Mouse (Mus musculus) kidney, adult 9 months (tissue): ENCODE data around the gene Kcnq1.

ENCODE experiments used
- DNase-seq: peaks from one replicate; pipeline ENCODE4 v3.0.0; 2022

Gene Kcnq1

GRCm38 (mm10) chr7:143328185-143328915 lies 222.2 kb downstream of the Kcnq1 start:
- no peak for DNase-seq

- DNase-seq = no peak
These were observed 223.1 kb downstream of the Kcnq1 start for GRCm38 (mm10) chr7:143329110-143329810.

GRCm38 (mm10) chr7:143333040-143333439 lies 226.9 kb downstream of the Kcnq1 start:
- no peak for DNase-seq

- no peak for DNase-seq
These were observed 227.4 kb downstream of the Kcnq1 start for GRCm38 (mm10) chr7:143333604-143334003.

- DNase-seq = no peak
These were observed 232.5 kb downstream of the Kcnq1 start for GRCm38 (mm10) chr7:143338690-143339089.

- peak; percentile 34 for DNase-seq
These were observed 234.6 kb downstream of the Kcnq1 start for GRCm38 (mm10) chr7:143340601-143341281.

GRCm38 (mm10) chr7:143341301-143341980 lies 235.3 kb downstream of the Kcnq1 start:
- DNase-seq = peak; percentile 22

- DNase-seq = peak; percentile 23
These were observed 237.7 kb downstream of the Kcnq1 start for GRCm38 (mm10) chr7:143343781-143344306.

GRCm38 (mm10) chr7:143349287-143349686 lies 243.1 kb downstream of the Kcnq1 start:
- no peak for DNase-seq

- no peak for DNase-seq
These were observed 243.7 kb downstream of the Kcnq1 start for GRCm38 (mm10) chr7:143349848-143350247.

GRCm38 (mm10) chr7:143355831-143356230 lies 249.7 kb downstream of the Kcnq1 start:
- DNase-seq = no peak

- DNase-seq = no peak
These were observed 250.9 kb downstream of the Kcnq1 start for GRCm38 (mm10) chr7:143357109-143357508.

- no peak for DNase-seq
These were observed 251.7 kb downstream of the Kcnq1 start for GRCm38 (mm10) chr7:143357831-143358230.

GRCm38 (mm10) chr7:143359762-143360161 lies 253.6 kb downstream of the Kcnq1 start:
- DNase-seq = peak; percentile 48

- DNase-seq = no peak
These were observed 254.6 kb downstream of the Kcnq1 start for GRCm38 (mm10) chr7:143360776-143361175.

- no peak for DNase-seq
These were observed 258.1 kb downstream of the Kcnq1 start for GRCm38 (mm10) chr7:143364092-143364832.

GRCm38 (mm10) chr7:143364969-143365839 lies 259.0 kb downstream of the Kcnq1 start:
- peak; percentile 43 for DNase-seq

GRCm38 (mm10) chr7:143367366-143368266 lies 261.5 kb downstream of the Kcnq1 start:
- DNase-seq = peak; percentile 26

GRCm38 (mm10) chr7:143368267-143368643 lies 262.1 kb downstream of the Kcnq1 start:
- no peak for DNase-seq

- DNase-seq = no peak
These were observed 265.2 kb downstream of the Kcnq1 start for GRCm38 (mm10) chr7:143371336-143371735.
